Mouse (Mus musculus): ENCODE results near the gene Tspyl1.

Tspyl1 gene

DNA sequence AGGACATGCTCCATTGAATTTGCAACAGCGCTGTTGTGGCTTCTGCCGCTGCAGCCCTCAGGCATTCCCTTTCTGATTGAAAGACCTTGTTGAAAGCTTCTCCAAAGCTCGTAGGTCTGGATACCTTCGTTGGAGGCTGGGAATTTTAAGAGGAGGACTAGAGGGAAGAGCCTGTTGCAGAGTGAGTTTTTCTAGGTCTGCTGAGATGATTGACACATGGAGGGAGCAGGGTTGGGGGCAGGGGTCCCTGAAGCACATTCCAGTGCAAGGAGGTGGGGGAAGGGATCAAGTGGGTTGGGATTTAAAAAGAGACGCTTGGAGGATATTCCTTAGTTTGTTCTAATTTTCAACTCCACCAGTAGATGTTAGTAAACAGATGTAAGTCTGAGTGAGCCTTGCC lies 18.4 kb downstream of the Tspyl1 start:
- no peak for DNase-seq (ENCODE audit: low read depth, low spot score)

DNA sequence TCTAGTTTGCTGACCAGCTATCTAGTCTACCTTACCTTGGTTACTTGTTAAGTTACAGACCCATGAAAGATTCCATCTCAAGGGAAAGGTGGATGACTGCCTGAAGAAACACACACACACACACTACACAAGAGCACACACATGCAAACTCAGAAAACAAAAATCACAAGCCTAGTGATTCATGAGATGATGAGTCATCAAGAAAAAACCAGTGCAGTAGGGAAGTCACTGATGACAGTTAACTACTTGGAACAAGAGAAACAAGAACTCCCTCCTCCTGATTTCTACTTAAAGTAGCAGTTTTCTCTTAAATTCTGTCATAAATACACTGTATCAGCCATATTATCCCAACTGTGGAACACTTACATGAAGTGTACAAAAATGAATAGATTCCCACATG lies 25.1 kb downstream of the Tspyl1 start:
- no peak for DNase-seq (ENCODE audit: low read depth, low spot score)

DNA sequence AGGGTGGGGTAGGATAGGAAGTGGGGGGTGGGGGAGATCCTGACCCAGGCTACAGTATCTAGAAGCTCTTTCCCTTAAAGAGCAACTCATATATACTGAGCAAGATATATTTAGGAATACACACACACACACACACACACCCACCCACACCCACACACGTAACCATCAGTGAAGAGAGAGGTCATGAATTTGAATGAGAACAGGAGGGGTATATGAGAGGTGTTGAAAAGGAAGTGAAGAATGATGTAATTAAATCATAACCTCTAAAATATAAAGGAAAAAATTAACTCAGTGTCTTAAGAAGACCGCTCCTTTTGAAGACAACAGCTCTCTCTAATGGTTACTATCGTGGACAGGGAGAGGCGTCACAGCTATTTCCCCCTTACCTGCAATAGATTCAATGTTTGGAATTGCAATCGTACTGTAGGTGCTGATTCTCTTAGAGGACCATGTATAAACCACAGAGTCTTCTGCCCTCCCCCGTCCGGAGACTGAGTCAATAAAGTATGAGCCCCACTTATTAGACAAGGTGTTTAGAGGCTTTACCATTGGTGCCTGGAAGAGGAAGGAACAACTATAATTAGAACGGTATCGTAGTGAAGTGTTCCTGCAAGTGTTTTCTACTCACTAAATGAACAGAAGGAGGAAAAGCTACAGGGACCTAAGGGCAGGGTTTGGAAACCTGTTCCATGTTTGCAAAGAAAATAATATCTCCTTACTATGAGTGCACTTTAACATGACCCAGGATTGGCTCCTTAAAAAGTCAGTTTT lies 28.1 kb downstream of the Tspyl1 start:
- DNase-seq (ENCODE audit: low read depth, low spot score), result no peak

DNA sequence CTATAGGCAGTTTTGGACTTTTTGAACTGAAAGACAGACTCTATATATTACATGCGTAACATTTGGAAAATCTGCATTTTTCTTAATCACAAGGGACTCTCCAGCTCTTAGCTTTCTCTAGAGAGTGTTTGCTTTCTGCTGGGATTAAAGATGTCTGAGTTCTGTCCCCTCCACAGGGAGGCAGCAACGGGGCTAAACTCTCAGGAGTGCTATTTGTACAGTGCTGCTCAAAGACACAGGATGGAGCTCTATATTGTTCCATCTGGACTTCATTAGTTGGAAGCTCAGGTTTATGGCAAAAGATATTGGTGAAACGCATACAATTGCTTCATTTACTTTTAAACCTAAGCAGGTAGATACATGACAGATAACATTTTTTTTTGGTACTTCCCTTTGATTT lies 30.5 kb downstream of the Tspyl1 start:
- DNase-seq (ENCODE audit: low read depth, low spot score), result no peak

DNA sequence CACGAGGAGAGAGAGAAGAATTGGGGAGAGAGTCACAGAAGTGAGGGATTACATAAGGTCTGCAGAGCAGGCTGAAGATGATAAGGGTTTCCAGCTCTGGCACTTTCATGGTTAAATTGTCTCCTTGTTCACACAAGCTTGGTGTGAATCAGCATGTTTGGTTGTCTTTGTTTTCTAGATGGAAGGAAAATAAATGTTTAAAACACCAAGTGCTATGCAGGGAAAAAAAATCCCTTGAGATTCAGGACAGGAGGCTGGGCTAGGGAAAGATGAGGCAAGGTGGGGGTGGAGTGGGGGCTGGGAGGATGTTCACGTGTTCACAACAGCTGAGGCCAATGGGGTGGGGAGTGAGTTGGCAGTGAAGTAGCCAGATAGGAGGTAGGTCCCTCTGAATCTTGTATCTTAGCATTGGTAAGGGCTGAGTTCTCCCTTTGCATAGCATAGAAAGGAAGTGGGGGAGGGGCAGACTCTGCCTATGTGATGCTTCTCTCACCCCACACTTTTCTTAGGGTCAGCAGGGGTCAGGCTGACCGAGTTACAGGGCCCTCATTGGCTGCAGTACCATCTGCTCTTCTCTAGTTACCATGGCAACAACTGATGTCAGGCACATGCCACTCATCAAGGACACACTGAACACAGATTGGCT lies 34.7 kb downstream of the Tspyl1 start:
- DNase-seq (ENCODE audit: low read depth, low spot score), result peak; percentile 45

DNA sequence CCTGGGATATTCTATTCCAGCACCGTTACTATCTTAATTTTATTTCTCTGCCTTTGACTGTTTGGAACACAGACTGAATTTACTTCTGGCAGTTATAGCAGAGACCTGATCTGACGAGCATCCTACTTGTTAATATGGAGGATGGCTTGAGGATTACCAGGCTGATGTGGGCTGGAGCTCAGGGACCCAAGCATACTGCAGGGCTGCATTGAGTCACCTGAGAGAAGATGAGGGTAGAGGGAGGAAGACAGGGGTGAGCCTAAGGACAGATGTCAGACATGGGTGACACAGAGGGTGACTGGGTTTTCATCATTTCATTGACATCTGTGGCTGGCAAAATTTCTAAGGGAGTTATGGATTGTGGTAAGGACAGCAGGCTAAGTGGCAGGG lies 35.2 kb downstream of the Tspyl1 start:
- no peak for DNase-seq (ENCODE audit: low read depth, low spot score)

DNA sequence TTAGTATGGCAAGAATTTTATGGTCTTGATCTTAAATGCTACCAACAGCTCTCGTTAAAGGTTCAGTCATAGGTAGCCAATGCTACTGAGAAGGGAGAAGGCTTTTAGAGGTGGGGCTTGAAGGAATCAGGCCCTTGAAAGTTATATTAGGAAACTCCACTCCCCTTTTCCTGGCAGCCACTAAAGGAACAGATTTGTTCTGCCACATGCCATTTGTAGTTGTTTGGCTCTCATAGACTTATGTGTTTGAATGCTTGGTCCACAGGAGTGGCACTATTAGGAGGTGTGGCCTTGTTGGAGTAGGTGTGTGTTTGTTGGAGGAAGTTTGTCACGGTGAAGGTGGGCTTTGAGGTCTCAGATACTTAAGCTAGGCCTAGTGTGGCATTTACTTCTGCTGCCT lies 38.8 kb downstream of the Tspyl1 start:
- DNase-seq (ENCODE audit: low read depth, low spot score), result no peak

DNA sequence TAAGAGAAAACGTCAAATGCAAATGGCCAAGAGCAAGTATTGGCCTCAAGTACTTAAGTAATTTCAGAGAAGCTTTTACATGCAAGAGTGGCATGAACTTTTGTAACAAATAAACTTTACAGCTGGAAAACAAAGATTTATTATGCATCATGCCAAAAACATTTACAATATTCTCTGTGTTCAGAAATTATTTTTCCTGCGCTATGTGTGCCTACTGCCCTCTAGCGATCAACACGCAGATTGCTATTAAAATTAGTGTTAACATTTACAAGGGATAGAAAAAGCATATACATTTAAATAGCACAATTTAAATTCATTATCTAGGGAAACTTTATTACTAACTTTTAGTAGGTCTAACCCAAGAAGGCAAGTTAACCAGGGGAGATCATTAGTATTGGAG lies 44.7 kb downstream of the Tspyl1 start:
- no peak for DNase-seq (ENCODE audit: low read depth, low spot score)

DNA sequence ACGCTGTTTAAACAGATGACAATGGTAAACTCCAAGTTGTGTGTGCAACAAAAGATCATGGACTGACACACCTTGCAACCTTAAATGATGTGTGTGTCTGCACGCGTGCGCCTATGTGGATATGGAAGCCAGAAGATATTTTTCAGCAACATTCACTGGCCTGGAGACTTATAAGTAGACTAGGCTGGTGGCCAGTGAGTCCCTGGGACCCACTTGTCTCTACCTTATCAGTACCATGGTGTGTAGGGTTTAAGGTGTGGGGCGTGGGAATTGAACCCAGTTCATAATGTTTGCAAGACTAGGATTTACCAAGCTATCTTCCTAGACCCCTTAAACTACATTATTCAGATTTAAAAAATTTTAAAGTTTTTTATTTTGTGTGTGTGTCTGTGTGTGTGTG lies 45.2 kb downstream of the Tspyl1 start:
- DNase-seq (ENCODE audit: low read depth, low spot score), result no peak

DNA sequence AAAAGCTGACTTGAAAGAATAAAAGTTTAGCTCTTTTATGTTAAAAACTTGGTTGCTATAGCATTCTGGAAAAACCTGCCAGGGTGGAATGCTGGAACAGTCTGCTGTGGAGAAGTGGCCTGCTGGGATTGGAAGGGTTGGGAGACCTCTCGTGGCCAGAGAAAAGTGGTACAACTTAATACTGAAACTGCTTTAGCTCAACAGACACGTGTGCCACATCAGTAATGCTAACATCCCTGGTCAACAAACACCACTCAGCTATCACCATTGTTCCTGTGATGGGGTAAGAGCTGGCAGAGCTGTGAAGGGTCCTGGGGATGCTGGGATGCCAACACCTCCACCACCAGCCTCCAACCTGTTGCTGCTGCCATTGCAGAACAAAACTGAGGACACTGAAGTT lies 46.3 kb downstream of the Tspyl1 start:
- DNase-seq (ENCODE audit: low read depth, low spot score), result peak; percentile 74
